Comparison of ENCODE assay signal across 27 mouse cellular contexts in the genomic region with DNA sequence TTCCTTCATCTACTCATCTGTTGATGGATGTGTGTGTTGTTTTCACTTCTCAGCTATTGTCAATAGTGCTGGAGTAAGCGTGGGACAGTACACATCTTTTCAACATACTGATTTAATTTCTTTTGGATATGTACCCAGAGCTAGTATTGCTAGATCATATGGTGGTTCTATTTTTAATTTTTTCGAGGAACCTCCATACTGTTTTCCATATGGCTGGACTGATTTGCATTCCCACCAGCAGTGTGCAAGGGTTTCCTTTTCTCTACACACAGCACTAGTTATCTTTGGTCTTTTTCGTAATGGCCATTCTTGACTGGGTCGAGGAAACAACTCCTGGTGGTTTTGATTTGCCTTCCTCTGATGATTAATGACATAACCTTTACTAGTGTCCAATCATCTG.
DNase-seq lines count a peak whose midpoint lies in the region; ATAC-seq and TF ChIP-seq lines count a peak whose summit lies in the region.
"Had no signal": no experiment of that assay in that cellular context is flagged by ENCODE, and none has a peak within 500 bp of the region (broad histone marks: within the 10 kb centered on the region; RNA-seq: fewer than 3 reads in every experiment).

No protein-coding gene starts in this region.

- H3K9ac ChIP-seq in forebrain, embryonic 13.5 days, result no peak overlapping the region
- H3K9ac ChIP-seq in forebrain, embryonic 12.5 days, result no peak overlapping the region
- no peak overlapping the region for H3K9ac ChIP-seq in hindbrain, embryonic 15.5 days
- no peak overlapping the region for H3K9ac ChIP-seq in hindbrain, postnatal 0 days (replicated peaks; ENCODE audit: low read length)
- H3K9ac ChIP-seq: embryonic facial prominence, embryonic 15.5 days; heart, embryonic 13.5 days; liver, embryonic 14.5 days; neural tube, embryonic 15.5 days had no signal

- H3K36me3 ChIP-seq in forebrain, embryonic 13.5 days (ENCODE audit: poor library complexity, severe bottlenecking), result no peaks in the 10 kb centered on the region
- no peaks in the 10 kb centered on the region for H3K36me3 ChIP-seq in forebrain, embryonic 12.5 days (replicated peaks)
- H3K36me3 ChIP-seq in hindbrain, embryonic 15.5 days, result no peaks in the 10 kb centered on the region
- H3K36me3 ChIP-seq in hindbrain, postnatal 0 days (ENCODE audit: insufficient read depth, low read length), result no peaks in the 10 kb centered on the region
- H3K36me3 ChIP-seq: embryonic facial prominence, embryonic 15.5 days; G1E; heart, embryonic 13.5 days; neural tube, embryonic 15.5 days had no signal

- H3K9me3 ChIP-seq in forebrain, embryonic 13.5 days (replicated peaks), result no peaks in the 10 kb centered on the region
- no peaks in the 10 kb centered on the region for H3K9me3 ChIP-seq in forebrain, embryonic 12.5 days
- no peaks in the 10 kb centered on the region for H3K9me3 ChIP-seq in hindbrain, embryonic 15.5 days
- H3K9me3 ChIP-seq in hindbrain, postnatal 0 days (ENCODE audit: low read length), result no peaks in the 10 kb centered on the region
- H3K9me3 ChIP-seq: embryonic facial prominence, embryonic 15.5 days; G1E; heart, embryonic 13.5 days; neural tube, embryonic 15.5 days had no signal

- H3K4me1 ChIP-seq in forebrain, embryonic 13.5 days, result peaks cover 21% of the 10 kb centered on the region
- peaks cover 14% of the 10 kb centered on the region for H3K4me1 ChIP-seq in forebrain, embryonic 12.5 days
- H3K4me1 ChIP-seq in hindbrain, embryonic 15.5 days (replicated peaks), result peaks cover 16% of the 10 kb centered on the region
- 0 out of 2 replicates have a peak, but pooled peaks cover 9% of the 10 kb centered on the region for H3K4me1 ChIP-seq in hindbrain, postnatal 0 days (ENCODE audit: insufficient read depth, low read length)

- peaks cover 6% of the 10 kb centered on the region; the same call in 1 of the 2 replicates for H3K27me3 ChIP-seq in forebrain, embryonic 13.5 days
- H3K27me3 ChIP-seq in forebrain, embryonic 12.5 days, result peaks cover 11% of the 10 kb centered on the region
- H3K27me3 ChIP-seq in hindbrain, embryonic 15.5 days, result no peaks in the 10 kb centered on the region
- no peaks in the 10 kb centered on the region for H3K27me3 ChIP-seq in hindbrain, postnatal 0 days (ENCODE audit: insufficient read depth, low read length)
- H3K27me3 ChIP-seq: embryonic facial prominence, embryonic 15.5 days; heart, embryonic 13.5 days; neural tube, embryonic 15.5 days had no signal

- DNase-seq in hindbrain, postnatal 0 days (ENCODE audit: low spot score), result no peak
- DNase-seq in right cerebral cortex, adult 18-20 months, result peak; percentile 6
- no peak for DNase-seq in right cerebral cortex, adult 2 months (ENCODE audit: low spot score in 2 of 2)
- DNase-seq: adrenal gland, postnatal 10 days; cerebellum, adult 11-12 months; heart, adult 2 months; kidney, adult 8-10 months; kidney, postnatal 4 days; liver; lung, adult 2 months; lung, postnatal 10 days; midbrain, embryonic 14.5 days; retina, postnatal 1 day; spleen, adult 18-20 months; thymus, adult 18-20 months; thymus, postnatal 25 days had no signal

- H3K27ac ChIP-seq in forebrain, embryonic 13.5 days, result no peak overlapping the region
- no peak overlapping the region for H3K27ac ChIP-seq in forebrain, embryonic 12.5 days
- peak overlapping the region; percentile 53; the same call in 1 of the 2 replicates for H3K27ac ChIP-seq in hindbrain, embryonic 15.5 days (replicated peaks)
- H3K27ac ChIP-seq in hindbrain, postnatal 0 days, result no peak overlapping the region
- H3K27ac ChIP-seq: embryonic facial prominence, embryonic 15.5 days; heart, adult 2 months; heart, embryonic 13.5 days; kidney, postnatal 0 days; liver, embryonic 14.5 days; neural tube, embryonic 15.5 days had no signal

- no peak overlapping the region for H3K4me3 ChIP-seq in forebrain, embryonic 13.5 days
- no peak overlapping the region for H3K4me3 ChIP-seq in forebrain, embryonic 12.5 days (replicated peaks)
- H3K4me3 ChIP-seq in hindbrain, embryonic 15.5 days, result no peak overlapping the region
- no peak overlapping the region for H3K4me3 ChIP-seq in hindbrain, postnatal 0 days (ENCODE audit: low read length)
- H3K4me3 ChIP-seq: embryonic facial prominence, embryonic 15.5 days; heart, adult 2 months; heart, embryonic 13.5 days; neural tube, embryonic 15.5 days had no signal

- WGBS in forebrain, embryonic 13.5 days, result 77% methylated on average over 4 of the region's 4 CpGs
- 90% methylated on average over 4 of the region's 4 CpGs for WGBS in forebrain, embryonic 12.5 days
- WGBS in hindbrain, embryonic 15.5 days, result 71% methylated on average over 4 of the region's 4 CpGs
- WGBS in hindbrain, postnatal 0 days, result 69% methylated on average over 4 of the region's 4 CpGs

- no peak overlapping the region for H3K4me2 ChIP-seq in forebrain, embryonic 13.5 days
- H3K4me2 ChIP-seq in forebrain, embryonic 12.5 days, result no peak overlapping the region
- no peak overlapping the region for H3K4me2 ChIP-seq in hindbrain, embryonic 15.5 days
- H3K4me2 ChIP-seq in hindbrain, postnatal 0 days (ENCODE audit: low read depth, low read length), result no peak overlapping the region
- H3K4me2 ChIP-seq: embryonic facial prominence, embryonic 15.5 days; heart, embryonic 13.5 days; neural tube, embryonic 15.5 days had no signal

- ATAC-seq in forebrain, embryonic 13.5 days, result peak; percentile 17; the same call in 1 of the 2 replicates
- ATAC-seq in forebrain, embryonic 12.5 days (ENCODE audit: low FRiP score), result no peak
- ATAC-seq in hindbrain, embryonic 15.5 days (ENCODE audit: low FRiP score, low read depth), result no peak
- no peak for ATAC-seq in hindbrain, postnatal 0 days
- ATAC-seq in monocyte, adult 5-6 weeks (replicated peaks; ENCODE audit: insufficient number of reproducible peaks, low FRiP score, low TSS enrichment, poor library complexity, severe bottlenecking), result no peak
- ATAC-seq: intestine, embryonic 16.5 days had no signal

- no peak for TF ChIP-seq CTCF in hindbrain, postnatal 0 days (IDR thresholded peaks at IDR 0.05; ENCODE audit: low read depth)
